Mouse (Mus musculus) left cerebral cortex, postnatal 14 days (tissue): ENCODE measurements at regions not wholly inside any gene's neighbourhood (a gene's known extent, or its start where the extent isn't known, plus 50 kb on each side); places are given as distances from the start of the nearest gene placed in this dataset.

Source experiments
- DNase-seq, 2 experiments: peaks; one replicate each; pipeline ENCODE4 v3.0.0; 2021 to 2022; ENCODE audit warnings: low spot score in 2 of 2, mixed read lengths in 1 of 2
- intact Hi-C: fragments of 180-260 bp; cut with DNase I; formaldehyde crosslinking; loops from one replicate; pipeline ENCODE4 v1.15.1; 2025

GRCm38 (mm10) chr13:101523492-101523891 lies 244.5 kb downstream of the Pik3r1 start:
- DNase-seq, result no peak
- intact Hi-C loops, result no loop called here

DNA sequence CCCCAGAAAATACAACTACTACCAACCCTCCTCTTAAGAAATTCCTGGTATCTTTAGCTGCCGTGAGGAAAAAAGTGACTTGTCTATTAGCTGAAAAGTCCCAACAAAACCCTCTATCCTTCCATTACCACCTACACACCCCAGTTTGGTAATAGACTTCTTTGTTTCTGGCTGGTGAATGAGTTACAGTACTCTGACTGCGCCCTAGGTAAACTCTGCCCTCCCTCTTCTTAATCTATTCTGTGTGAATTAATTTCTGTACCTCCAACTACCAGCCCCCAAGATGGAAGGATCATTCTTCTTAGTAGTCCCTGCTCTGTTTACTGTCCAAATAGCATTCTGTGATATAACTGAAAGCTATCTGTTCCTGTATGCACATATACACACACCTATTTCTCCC lies 245.4 kb downstream of the Pik3r1 start:
- DNase-seq, result no peak
- intact Hi-C loops, result no loop called here

GRCm38 (mm10) chr13:101513354-101513753 lies 254.7 kb downstream of the Pik3r1 start:
- intact Hi-C loops, result no loop called here

GRCm38 (mm10) chr13:101509946-101510345 lies 258.1 kb downstream of the Pik3r1 start:
- intact Hi-C loops, result loop anchor here (2.0 kb wide), 1 partner anchor 185 kb away; no protein-coding TSS in a partner anchor
- peak in 1 of 2 experiments; percentile 28 for DNase-seq

More at GRCm38 (mm10) chr13:101513354-101513753, 254.7 kb downstream of the Pik3r1 start:
- no peak for DNase-seq

- DNase-seq, result no peak
- intact Hi-C loops, result no loop called here
Measured at GRCm38 (mm10) chr13:101508331-101508730, 259.7 kb downstream of the Pik3r1 start.

DNA sequence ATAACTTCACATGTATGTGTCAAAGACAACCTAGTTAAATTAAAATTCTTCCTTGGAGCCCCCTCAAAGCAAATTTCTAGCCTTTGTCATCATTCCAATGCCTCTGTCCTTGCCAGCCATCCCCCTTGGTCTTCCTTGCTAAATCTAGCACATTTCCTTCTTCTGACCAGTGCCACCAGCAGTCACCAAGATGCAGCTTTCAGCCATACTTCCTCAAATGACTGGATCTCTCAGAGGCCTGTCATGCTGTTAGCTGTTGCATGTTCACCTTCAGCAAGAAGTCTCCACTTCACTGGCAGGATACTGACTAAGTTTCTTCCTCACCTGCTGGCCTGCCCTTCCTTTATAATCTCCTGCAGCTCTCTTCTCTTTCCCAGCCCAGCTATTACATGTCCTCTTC lies 261.3 kb downstream of the Pik3r1 start:
- intact Hi-C loops, result no loop called here
- no peak for DNase-seq

- intact Hi-C loops, result no loop called here
- DNase-seq, result no peak
Measured at GRCm38 (mm10) chr13:101505054-101505453, 263.0 kb downstream of the Pik3r1 start.

DNA sequence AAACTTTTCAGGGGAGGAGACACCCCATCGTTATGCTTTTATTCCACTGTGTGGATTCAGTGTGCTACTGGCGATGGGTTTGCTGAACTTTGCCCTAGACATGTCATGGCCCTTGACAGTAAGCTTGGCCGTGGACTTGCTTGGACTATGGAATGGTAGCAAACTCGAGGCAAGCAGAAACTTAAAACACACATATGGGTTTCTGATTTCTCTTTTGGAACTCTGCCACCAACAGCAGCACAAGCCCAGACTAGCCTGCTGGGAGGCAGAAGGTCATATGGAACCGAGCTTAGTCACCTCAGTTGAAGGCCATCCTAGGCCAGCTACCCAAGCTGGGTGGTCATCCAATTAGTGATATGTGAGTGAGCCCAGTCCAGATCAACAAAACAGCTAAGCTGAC lies 263.8 kb downstream of the Pik3r1 start:
- intact Hi-C loops, result no loop called here
- no peak for DNase-seq

DNA sequence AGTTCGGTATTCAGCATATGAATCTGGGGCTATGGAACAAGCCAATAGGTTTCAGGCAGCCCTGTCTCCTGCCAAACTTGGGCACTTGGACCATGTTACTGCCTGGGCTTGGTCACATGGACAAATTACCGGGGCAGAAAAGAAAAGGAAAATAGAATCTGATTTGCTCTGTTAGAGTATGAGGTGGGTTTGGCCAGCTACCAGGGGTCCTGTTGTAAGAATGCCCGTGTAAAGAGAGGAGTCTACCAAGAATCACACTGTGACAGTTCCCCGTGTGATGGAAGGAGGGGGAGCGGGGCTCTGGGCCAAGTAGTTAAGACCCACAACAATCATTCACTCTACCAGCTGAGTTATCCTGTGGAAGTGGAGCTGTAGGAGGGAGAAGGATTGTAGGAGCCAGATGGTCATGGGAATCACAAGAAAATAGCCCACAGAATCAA lies 266.2 kb downstream of the Pik3r1 start:
- no peak for DNase-seq
- intact Hi-C loops, result no loop called here

GRCm38 (mm10) chr13:101501061-101501460 lies 267.0 kb downstream of the Pik3r1 start:
- intact Hi-C loops, result no loop called here
- DNase-seq, result no peak

GRCm38 (mm10) chr13:101491835-101492234 lies 276.2 kb downstream of the Pik3r1 start:
- intact Hi-C loops, result no loop called here
- no peak for DNase-seq

DNA sequence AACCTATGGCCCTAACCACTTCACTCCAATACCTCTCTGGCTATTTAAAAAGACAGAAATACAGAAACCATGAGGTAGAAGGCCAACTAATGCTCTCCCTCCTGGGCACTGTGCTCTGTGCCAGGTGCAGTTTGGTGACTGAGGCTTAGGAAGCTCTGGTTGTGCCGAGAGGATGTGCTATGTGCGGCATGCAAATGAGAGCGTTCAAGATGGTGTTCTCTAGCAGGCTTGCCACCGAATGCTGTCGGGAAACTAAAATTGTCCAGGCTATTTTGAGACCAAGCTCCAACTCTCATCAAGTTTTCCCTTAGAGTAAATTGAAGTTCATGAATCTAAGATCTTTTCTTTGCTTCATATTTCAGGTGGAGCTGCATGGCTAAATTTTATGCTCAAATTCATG lies 277.1 kb downstream of the Pik3r1 start:
- intact Hi-C loops, result no loop called here
- peak; percentile 60 to 79 for DNase-seq

GRCm38 (mm10) chr13:101487621-101488020 lies 280.4 kb downstream of the Pik3r1 start:
- intact Hi-C loops, result loop anchor here (5.0 to 10.0 kb wide), 2 partner anchors 250 to 593 kb away; no protein-coding TSS in a partner anchor

GRCm38 (mm10) chr13:101485823-101486222 lies 282.2 kb downstream of the Pik3r1 start:
- intact Hi-C loops, result loop anchor here (5.0 to 10.0 kb wide), 2 partner anchors 249 to 591 kb away; no protein-coding TSS in a partner anchor
- DNase-seq, result no peak

More at GRCm38 (mm10) chr13:101487621-101488020, 280.4 kb downstream of the Pik3r1 start:
- peak; percentile 58 to 62 for DNase-seq

GRCm38 (mm10) chr13:101483816-101484215 lies 284.2 kb downstream of the Pik3r1 start:
- no peak for DNase-seq
- intact Hi-C loops, result loop anchor here (10.0 kb wide), 1 partner anchor 589 kb away; no protein-coding TSS in a partner anchor

DNA sequence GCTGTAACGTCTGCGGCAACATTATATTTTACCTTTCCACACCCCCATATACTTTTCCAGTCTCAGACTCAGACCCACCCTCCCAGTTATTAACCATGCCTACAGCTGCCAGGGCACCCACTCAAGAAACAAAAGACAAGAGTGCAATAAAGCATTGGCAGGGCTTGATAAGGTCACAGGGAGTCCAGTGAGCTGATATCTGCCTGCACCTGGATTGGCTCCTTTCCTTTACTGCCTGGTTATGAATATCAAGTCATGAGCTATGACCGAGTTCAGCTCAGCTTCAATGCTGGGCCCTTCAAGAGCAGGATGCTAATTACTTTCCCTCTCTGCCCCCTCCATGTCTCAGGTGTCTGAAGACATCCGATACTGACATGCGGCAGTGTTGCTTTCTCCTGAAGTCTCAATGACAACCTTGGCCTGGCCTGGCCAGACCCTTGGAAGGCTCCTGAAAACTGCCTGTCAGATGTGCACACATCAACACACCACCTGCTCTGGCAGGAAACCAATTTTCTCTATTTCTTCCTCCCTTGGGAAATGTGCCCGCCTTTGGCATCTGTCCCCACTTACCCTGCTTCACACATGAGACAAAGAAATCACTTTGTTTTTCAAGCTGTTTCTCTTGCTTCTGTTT lies 286.3 kb downstream of the Pik3r1 start:
- DNase-seq, result no peak
- intact Hi-C loops, result loop anchor here (10.0 kb wide), 1 partner anchor 587 kb away; no protein-coding TSS in a partner anchor

- intact Hi-C loops, result no loop called here
- no peak for DNase-seq
Measured at GRCm38 (mm10) chr13:101479297-101479652, 288.7 kb downstream of the Pik3r1 start.

GRCm38 (mm10) chr13:101478608-101479296 lies 289.3 kb downstream of the Pik3r1 start:
- intact Hi-C loops, result no loop called here
- no peak for DNase-seq

DNA sequence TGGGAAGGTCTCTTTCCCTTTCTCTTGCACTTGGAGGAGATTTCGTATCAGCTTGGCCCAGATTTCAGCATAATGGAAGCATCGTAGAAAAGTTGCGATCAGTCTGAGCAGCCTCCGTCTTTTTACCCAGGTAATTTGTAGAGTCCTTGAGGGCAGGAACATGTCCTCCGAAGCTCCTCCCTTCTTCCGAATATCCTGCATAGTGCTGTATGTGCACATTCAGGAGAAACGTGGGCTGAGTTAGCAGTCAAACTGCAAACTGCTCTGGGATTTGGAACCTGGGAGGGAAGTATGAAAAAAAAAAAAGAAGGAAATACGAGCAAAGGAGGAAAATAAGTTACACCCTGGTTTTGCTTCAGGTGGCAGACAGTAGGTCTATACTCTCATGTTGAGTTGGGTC lies 294.7 kb downstream of the Pik3r1 start:
- intact Hi-C loops, result no loop called here
- DNase-seq, result no peak

- intact Hi-C loops, result no loop called here
- peak; percentile 41 to 55 for DNase-seq
Measured at GRCm38 (mm10) chr13:101470560-101471247, 297.3 kb downstream of the Pik3r1 start.
